Mouse (Mus musculus) induced T-regulatory cell, adult 2 months (primary cell): ENCODE results near the gene Aasdh.

Experiments
- DNase-seq: peaks from one replicate; pipeline ENCODE4 v3.0.0-alpha.2; 2012; ENCODE audit warnings: low read depth

The Aasdh gene

DNA sequence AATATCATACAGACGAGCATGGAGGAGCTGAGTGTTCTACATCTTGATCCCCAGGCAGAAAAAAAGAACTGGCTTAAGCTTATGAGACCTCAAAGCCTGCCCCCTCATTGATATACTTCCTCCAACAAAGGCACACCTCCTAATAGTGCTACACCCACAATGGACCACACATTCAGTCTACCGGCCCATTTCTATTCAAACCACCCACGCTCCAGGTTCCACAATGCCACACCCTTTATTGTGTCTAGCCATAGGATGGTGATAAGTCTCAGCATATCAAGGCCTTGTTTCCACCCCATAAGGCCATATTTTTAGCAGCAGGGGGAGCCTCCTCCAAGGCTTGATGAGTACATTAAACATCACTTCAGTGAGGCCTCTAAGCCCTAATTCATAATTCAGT, 5.5 kb upstream of the Aasdh start:
- no peak for DNase-seq

DNA sequence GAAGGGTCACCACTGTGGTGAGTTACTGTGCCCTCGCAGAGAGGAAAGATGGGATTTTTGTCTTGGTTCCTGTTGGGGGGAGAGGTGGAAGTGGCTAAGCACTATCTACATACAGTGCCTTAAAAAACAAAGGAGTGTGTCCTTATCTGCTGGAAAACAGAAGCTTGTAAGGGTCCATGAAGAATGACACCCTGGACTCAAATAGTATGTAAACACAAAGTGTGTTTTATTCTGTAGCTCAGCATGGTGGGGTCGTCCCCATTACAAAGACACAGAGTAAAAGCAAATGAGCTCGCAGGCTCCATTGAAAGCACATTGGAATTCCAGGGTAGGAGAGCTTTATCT, 813 bp upstream of the Aasdh start:
- no peak for DNase-seq

DNA sequence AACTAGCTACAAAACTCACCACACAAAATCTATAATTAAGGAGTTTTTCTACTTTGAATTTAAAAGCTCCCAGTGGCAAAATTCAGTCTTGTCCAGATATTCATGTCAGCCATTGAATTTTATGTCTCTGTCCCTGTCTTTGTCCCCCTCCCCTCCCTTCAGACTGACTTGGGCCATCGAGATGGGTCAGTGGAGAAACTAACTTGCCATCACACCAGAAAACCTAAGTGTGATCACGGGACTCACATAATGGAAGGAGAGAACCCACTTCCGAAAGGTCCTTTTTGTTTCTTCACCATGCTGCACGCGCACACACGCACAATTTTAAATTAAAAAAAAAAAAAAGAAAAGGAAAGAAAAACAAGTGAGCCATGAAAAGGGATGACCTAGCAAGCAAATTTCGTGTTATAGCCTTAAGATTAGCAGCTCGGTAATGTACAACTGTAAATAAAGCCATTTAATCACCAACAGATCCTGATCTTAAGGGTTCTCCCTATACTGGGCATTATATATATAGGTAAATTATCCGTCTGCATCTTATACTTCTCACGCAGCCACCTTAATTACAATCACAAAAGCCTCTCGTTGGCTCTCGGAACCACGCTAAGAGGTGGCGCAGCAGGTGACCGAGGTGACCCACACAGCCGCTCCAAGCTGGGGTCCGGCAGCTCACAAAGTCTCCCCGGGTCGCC, 455 bp downstream of the Aasdh start:
- no peak for DNase-seq

DNA sequence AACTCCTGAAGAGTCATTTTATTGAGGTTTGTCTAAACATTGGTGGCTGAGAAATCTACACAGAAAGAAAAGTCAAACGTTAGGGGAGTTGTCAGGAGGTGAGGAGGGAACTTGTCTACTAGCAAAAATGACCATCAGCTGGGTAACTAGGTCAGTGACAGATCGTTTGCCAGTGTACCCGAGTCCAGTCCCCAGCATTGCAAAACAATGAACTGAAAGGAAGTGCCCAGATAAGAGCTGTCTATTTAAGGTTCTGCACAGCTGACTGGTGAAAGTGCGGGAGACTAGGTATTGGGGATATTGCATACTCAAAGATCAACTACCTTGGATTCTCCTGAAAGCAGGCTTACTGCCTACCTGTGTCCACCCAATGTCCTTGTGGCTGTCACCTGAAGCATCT, 3.2 kb downstream of the Aasdh start:
- no peak for DNase-seq

DNA sequence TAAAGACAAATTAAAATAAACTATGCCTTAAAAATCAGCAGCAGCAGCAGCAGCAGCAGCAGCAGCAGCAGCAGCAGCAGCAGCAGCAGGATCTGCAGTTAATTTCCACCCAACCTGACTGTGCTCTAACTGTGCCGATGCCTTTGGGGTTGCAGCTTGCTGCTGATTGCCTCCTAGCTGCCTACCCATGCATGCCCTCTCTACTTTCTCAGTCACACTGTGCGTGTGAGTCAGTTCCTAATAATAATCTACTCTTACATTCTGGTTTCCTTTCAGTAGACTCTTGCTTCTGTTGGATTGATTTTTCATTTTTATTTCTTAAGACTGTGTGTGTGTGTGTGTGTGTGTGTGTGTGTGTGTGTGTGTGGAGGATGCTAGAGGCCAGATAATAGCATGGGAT, 12.2 kb downstream of the Aasdh start:
- DNase-seq: no peak

GRCm38 (mm10) chr5:76892608-76893007, 12.7 kb downstream of the Aasdh start:
- no peak for DNase-seq

DNA sequence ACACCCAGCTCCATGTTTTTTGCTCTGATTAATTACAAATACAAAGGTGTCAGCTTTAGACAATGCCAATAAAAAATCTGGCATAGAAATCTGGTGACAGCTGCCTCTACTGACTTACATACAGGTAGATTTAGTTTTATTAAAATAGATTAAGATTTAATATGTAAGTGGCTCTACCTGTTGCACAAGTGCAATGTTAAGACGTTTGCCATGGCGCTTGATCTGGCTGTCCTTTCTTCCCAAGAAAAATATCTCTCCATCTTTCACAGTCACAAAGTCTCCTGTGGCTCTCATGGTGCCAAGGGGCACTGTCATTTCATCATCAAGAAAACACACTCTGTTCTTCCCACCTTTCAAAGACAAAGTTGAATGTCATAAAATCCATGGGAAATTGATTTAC, 18.3 kb downstream of the Aasdh start:
- DNase-seq: no peak

DNA sequence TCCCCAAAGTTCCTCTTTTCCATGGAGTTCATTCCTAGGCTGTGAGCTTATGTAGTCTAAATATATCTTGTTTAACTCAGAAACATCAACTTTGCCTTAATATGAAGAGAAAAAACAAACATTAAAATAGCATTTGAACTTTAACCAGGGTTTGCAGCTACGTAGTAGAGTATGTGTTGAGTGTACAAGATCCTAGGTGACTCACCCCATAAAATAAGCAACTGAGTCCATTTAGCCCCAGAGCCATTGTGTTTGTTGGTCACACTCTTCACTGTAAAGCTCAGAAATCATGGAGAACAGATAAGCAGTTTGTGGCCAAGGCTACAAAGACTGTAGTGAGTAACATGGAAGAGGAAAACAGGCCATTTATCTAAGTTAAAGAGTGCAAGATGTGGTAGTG, 21.2 kb downstream of the Aasdh start:
- no peak for DNase-seq

GRCm38 (mm10) chr5:76876106-76876758, 29.1 kb downstream of the Aasdh start:
- no peak for DNase-seq

DNA sequence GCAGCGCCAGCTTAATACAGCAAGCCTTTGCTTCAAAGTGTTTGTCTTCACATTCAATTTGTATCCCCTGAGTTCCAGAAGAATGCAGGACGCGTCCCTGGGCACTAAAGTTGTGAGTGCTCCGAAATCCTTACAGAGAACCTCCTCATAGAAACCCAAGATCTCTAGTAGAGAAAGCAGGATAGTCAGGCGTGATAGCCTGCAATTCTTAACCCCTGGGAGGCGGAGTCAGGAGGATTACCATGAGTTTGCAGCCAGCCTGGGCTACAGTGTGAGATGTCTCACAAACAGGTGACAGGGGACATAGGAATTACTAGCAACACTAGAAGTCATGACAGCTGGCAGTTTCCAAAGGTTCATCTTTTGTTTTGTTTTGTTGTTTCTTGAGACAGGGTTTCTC, 35.8 kb downstream of the Aasdh start:
- peak; percentile 13 for DNase-seq

GRCm38 (mm10) chr5:76868693-76869286, 36.5 kb downstream of the Aasdh start:
- DNase-seq: peak; percentile 68

GRCm38 (mm10) chr5:76866819-76867218, 38.5 kb downstream of the Aasdh start:
- no peak for DNase-seq

- DNase-seq: no peak
Observed at GRCm38 (mm10) chr5:76858444-76858843, 46.9 kb downstream of the Aasdh start.

GRCm38 (mm10) chr5:76857103-76858015, 48.0 kb downstream of the Aasdh start:
- DNase-seq: no peak

DNA sequence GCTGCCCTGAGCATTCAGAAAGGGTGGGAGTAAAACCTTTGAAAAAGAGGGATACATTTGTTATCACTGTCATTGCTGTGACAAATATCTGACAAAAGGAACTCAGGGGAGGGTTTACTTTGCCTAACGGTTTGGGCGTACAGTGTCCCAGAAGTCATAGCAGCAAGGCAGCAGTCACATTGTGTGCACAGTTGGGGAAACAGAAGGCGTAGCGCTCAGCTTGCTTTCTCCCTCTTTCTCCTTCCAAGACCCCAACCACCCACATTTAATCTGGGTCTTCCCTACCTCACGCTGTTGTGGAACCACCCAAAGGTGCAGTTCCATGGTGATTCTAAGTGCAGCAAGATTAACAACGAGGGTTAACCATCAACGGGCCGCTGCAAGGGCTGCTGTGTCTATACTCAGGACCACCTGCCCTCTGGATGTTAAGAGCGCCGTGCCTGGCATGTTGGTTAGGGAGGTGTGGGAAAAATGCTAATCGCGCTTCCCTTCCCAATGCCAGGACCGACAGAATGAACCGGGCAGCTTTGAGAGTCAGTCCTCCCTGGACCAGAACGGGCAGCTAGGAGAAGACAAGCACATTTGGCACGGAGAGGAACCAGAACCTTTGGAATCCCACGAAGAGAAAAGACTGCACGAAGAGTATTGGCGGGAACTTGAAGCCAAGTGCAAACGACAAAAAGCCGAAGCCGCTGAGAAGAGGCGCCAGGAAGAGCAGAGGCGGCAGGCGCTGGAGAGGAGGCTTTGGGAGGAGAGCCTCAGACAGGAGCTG, 49.3 kb downstream of the Aasdh start:
- DNase-seq: no peak

- DNase-seq: peak; percentile 84
Observed at GRCm38 (mm10) chr5:76853549-76853948, 51.8 kb downstream of the Aasdh start.

DNA sequence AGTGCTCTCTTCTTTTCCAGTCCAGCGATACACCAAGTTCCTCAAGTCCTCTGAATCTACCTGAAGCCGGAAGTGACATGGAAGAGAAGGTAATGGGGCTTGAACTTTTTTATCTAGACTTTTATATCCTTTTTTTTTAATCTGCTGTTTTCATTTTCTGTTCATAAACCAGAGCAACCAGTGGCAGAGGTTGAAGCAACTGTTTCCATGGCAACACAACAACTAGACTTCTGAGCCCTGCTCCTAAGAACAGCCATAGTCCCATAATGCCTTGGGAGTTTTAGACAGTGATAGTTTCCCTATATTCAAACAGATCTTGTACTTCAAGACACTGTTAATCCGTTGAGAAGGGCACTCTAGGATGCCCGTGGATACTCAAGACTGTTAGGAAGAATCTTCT, 54.0 kb downstream of the Aasdh start:
- DNase-seq: peak; percentile 56

GRCm38 (mm10) chr5:76847106-76847505, 58.2 kb downstream of the Aasdh start:
- DNase-seq: no peak

- no peak for DNase-seq
Observed at GRCm38 (mm10) chr5:76844618-76845186, 60.6 kb downstream of the Aasdh start.

DNA sequence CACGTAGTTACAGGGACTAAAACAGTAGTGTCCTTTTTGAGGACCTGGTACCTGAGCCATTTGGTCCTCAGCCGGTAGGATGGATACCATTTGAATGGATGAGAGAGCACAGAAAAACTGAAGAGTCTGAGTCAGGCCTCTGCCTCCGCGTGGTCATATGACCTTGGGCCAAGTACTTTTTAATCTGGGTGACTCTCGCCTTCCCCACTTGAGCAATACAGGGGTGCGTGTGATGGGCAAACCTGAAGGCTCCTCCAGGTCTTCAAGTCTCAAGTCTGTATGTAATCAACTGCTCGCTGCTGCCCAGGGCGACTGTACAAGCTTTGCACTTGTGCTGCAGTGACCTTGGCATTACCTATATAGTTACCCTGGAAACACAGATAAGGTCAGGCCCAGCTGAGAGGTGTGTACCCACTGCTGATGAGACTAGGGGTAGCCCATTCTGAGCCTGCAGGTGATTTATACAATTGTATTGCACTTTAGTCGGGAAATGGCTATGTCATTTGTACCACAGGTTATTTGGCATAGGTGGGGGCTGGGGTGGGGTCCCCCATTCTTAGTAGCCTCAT, 61.4 kb downstream of the Aasdh start:
- no peak for DNase-seq

DNA sequence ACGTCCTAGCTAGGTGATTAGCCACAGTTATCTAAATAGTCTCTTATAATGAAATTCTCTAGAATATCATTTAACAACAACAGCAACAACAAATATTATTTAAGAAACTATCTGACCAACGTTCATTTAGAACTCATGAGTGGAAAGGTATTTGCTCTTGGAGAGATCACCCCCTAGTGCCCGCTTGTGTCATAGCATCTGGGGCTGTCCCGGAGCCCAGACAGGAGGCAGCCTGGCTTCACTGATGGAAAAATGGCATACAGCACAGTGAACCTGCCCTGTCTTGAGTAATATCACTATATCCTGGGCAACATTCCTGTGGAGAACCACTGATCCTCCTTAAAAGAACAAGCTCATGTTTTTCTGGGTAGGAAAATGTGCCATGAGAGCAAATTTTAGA, 61.9 kb downstream of the Aasdh start:
- peak; percentile 72 for DNase-seq
